Mouse (Mus musculus) ES-E14 (cell line): ENCODE measurements at regions not wholly inside any gene's neighbourhood (a gene's known extent, or its start where the extent isn't known, plus 50 kb on each side); places are given as distances from the start of the nearest gene placed in this dataset.

Experiments used
- CHD2 ChIP-seq: IDR thresholded peaks from 2 replicates; pipeline ENCODE4 v1.6.1; 2014; ENCODE audit warnings: mild to moderate bottlenecking, low read depth, low read length, inconsistent platforms
- HCFC1 ChIP-seq: IDR thresholded peaks from 2 replicates; pipeline ENCODE4 v1.6.1; 2012; ENCODE audit warnings: low read length, inconsistent platforms, borderline replicate concordance; ENCODE audit not compliant: insufficient read depth
- MAFK ChIP-seq: IDR thresholded peaks from 2 replicates; pipeline ENCODE4 v1.6.1; 2014; ENCODE audit warnings: mild to moderate bottlenecking, low read depth, low read length, inconsistent platforms; ENCODE audit not compliant: insufficient read depth
- ZC3H11A ChIP-seq: IDR thresholded peaks from 2 replicates; pipeline ENCODE4 v1.6.1; 2012; ENCODE audit warnings: low read depth, mild to moderate bottlenecking, inconsistent platforms, low read length, borderline replicate concordance
- ZNF384 ChIP-seq: IDR thresholded peaks from 2 replicates; pipeline ENCODE4 v1.6.1; 2012; ENCODE audit warnings: low read depth, low read length, inconsistent platforms

- TF ChIP-seq CHD2 (no peak), MAFK (no peak), ZNF384 (no peak), ZC3H11A (no peak), HCFC1 (no peak)
Measured at GRCm38 (mm10) chr13:63720610-63721009, 94.4 kb upstream of the Ercc6l2 start.
